Mouse (Mus musculus) adrenal gland, adult (tissue): ENCODE measurements around the gene 1700018B08Rik.

Source experiments
- DNase-seq, 2 experiments: peaks; one replicate each; pipeline ENCODE4 v3.0.0; 2022 to 2023; ENCODE audit warnings: low spot score in 1 of 2; ENCODE audit not compliant: inconsistent age in 2 of 2

Gene 1700018B08Rik

GRCm38 (mm10) chr8:121563701-121564100 is 19.6 kb upstream of the 1700018B08Rik start:
- DNase-seq = no peak

DNA sequence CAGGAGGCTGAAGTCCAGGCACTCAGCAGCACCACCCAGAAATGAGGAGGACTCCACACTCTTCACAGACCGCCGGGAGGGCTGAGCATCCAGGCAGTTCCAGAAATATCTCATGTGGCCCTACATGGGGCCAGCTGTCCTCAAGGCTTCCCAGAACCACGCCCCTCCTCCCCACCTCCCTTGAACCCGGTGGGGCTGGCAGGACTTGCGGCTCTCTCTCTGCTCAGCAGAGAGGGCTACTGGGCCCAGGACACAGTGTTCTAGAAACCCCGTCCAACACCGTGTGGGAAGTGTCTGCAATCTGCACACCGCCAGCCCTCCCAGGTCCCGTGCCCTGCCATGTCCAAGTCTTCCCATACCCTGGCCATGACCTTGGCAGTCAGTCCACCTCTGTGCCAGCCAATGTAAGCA is 18.8 kb upstream of the 1700018B08Rik start:
- peak; percentile 80 to 81 for DNase-seq

- peak in 1 of 2 experiments; percentile 46 for DNase-seq
Observed at GRCm38 (mm10) chr8:121561636-121562345, 17.7 kb upstream of the 1700018B08Rik start.

- DNase-seq = peak in 1 of 2 experiments; percentile 66
Observed at GRCm38 (mm10) chr8:121560432-121561100, 16.4 kb upstream of the 1700018B08Rik start.

DNA sequence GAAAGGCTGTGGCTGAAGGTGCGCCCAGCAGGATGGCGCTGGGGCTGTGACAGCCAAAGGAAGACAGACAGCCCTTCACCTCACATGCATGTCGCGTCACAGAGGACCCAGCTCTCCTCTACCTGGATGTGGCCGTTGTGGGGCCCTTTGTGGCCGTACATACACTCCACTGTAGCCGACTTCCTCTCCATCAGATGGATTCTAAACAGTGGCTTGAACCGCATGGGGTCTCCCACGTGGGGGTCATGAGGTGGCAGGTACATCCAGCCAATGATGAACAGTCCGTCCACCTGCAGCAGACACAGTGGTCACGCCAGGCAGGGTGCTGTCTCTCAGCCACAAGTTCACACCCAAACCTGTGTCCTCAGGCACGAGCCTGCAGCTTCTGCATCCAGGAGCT is 15.7 kb upstream of the 1700018B08Rik start:
- peak in 1 of 2 experiments; percentile 20 for DNase-seq

GRCm38 (mm10) chr8:121558538-121558937 is 14.4 kb upstream of the 1700018B08Rik start:
- DNase-seq = peak in 1 of 2 experiments; percentile 4

DNA sequence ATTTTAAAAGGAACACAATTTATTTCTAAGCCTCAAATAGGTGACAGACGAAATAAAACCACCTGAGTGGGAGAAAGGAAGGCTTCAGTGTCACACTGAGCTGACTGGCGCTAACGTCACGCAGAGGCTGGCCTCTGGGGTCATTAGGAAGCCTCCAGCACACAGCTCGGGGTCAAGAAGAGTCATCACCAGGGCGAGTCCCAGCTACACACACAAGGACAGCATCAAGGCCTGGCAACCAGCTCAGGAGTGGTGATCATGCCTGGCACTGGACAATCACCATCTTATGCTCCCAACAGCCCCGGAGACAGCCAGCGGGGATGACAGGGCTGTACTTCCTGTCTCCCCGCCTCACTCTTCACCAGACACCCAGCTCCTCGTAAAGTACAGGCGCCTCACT is 13.6 kb upstream of the 1700018B08Rik start:
- peak in 1 of 2 experiments; percentile 62 for DNase-seq

DNA sequence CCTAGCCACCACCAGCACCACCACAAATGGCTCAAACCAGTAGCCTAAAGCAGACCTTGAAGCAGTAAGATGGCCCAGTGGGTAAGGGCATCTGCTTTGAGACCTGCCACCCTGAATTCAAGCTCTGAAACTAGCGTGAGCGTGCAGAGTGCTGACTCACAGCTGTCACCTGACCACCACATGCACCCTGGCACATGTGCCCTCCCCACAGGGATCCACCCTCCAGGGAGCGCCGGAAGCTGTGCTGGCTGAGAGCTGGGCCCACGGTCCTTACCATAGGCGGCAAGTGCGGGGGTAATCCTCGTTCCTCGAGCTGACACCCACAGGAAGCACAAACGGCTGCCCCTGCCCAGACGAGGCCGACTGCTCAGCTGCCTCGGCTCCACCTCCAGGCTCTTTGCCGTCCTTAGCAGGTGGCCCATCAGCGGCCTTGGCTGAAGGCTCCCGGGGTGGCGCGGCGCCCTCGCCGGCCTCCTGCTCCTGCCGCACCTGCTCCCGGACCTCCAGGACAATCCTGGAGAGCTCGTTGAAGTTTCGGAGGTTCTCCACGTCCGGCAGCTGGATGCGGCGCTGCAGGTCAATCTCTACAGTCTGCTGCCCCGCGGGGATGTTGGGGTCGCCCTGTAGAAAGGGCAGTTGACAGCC is 9.8 kb upstream of the 1700018B08Rik start:
- DNase-seq = peak in 1 of 2 experiments; percentile 20

- peak in 1 of 2 experiments; percentile 13 for DNase-seq
Observed at GRCm38 (mm10) chr8:121552506-121552905, 8.4 kb upstream of the 1700018B08Rik start.

GRCm38 (mm10) chr8:121551065-121551985 is 7.2 kb upstream of the 1700018B08Rik start:
- DNase-seq = peak in 1 of 2 experiments; percentile 17

- peak in 1 of 2 experiments; percentile 19 for DNase-seq
Observed at GRCm38 (mm10) chr8:121550056-121550455, 5.9 kb upstream of the 1700018B08Rik start.

GRCm38 (mm10) chr8:121547132-121547531 is 3.0 kb upstream of the 1700018B08Rik start:
- peak; percentile 67 to 88 for DNase-seq

DNA sequence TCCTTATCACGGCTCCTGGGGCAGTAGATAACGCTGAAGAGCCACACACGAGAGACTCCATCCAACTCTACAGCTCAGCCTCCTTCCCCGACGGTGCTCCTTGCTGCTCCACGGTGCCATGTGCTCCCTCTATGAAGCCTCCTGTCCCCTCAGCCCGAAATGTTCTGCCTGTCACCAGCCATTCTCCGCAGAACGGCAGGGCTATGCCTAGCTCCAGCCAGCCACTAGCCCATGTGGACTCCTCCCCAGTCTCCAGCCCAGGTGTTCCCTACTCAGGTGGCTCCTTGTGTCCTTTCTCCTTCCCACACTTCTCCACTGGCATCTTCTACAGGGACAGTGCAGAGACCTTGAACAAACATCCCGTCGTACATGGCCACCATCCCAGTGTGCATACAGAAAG is 816 bp upstream of the 1700018B08Rik start:
- DNase-seq = peak in 1 of 2 experiments; percentile 12

- DNase-seq = no peak
Observed at GRCm38 (mm10) chr8:121542901-121543300, 1.2 kb downstream of the 1700018B08Rik start.

DNA sequence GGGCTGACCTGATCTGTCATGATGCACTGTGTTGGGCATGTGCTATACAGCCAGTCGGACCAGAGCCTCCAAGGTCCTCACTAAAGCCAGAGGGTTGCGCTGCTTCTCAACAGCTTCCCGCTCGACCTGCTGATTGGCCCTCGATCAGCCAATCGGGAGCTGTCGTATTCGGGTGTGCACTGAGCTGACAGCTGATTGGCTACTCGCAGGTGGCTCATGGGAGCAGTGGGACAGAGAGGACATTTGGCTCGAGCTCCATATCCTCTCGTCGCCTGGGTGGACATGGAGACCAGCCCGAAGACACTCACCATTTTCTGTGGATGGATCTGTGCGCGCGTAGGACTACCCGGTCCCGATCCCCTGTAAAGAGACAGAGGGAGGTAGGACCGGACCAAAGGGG is 2.3 kb downstream of the 1700018B08Rik start:
- DNase-seq = no peak

- DNase-seq = peak in 1 of 2 experiments; percentile 55
Observed at GRCm38 (mm10) chr8:121532381-121532780, 11.7 kb downstream of the 1700018B08Rik start.

GRCm38 (mm10) chr8:121530639-121531038 is 13.5 kb downstream of the 1700018B08Rik start:
- DNase-seq = no peak

DNA sequence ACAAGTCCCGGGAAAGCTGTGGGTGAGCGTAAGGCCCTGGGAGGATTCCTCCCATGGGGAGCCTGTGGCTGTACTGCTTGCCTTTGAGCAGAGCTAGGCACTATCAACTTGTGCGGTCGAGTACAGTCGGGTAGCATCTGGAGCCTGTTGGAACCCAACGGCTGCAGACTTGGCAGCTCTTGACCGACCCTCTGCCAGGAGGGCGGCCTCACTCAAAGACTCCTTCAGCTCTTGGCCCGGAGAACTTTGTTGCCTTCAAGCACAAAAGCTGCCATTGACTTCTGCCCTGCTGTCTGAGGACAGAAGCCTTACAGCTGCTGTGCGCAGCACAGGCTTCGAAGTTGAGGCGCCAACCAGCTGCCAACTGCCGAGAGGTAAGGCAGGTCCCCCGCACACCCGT is 15.3 kb downstream of the 1700018B08Rik start:
- DNase-seq = no peak

DNA sequence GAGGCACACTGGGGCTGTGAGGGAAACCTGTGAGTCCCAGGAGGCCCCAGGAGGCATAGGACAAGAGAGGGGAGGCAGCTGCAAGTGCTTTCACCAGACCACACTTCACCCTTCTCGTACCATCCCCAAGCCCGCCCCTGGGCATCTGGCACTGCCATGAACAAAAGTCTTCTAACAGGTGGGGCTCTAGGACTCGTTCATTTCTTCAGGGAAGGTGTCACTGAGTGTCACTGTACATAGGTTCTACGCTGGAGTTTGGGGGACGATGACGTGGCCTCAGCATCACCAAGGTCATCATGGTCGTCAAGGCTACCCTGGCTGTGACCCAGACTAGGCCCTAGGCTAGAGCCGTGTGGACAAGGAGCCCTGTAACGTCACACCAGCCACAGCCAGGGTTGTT is 16.4 kb downstream of the 1700018B08Rik start:
- DNase-seq = no peak

- DNase-seq = no peak
Observed at GRCm38 (mm10) chr8:121526811-121527550, 17.1 kb downstream of the 1700018B08Rik start.
